Mouse (Mus musculus) adipocyte (in vitro differentiated cells): Measurements from ENCODE around the gene Mxra8.
A peak's percentile ranks its signal among the peaks of the same experiment; 100 is the strongest.

Experiments
- DNase-seq: peaks from one replicate; pipeline ENCODE4 v3.0.0-alpha.2; 2016; ENCODE audit warnings: low spot score

The Mxra8 gene

GRCm38 (mm10) chr4:155839483-155839910 lies at the start of gene Mxra8:
Gene Mxra8, plus strand, starts transcription at chr4:155839680.
- peak; percentile 96 for DNase-seq

GRCm38 (mm10) chr4:155790021-155790489 lies 49.4 kb upstream of the Mxra8 start, which contains the start of gene Ankrd65:
Gene Ankrd65, plus strand, starts transcription at chr4:155790439.
- DNase-seq: peak; percentile 96

GRCm38 (mm10) chr4:155790650-155791161 lies 48.8 kb upstream of the Mxra8 start:
- DNase-seq: no peak

- no peak for DNase-seq
These were observed 48.1 kb upstream of the Mxra8 start for GRCm38 (mm10) chr4:155791240-155791933.

- no peak for DNase-seq
These were observed 45.8 kb upstream of the Mxra8 start for GRCm38 (mm10) chr4:155793730-155794129.

GRCm38 (mm10) chr4:155802075-155802474 lies 37.4 kb upstream of the Mxra8 start:
- no peak for DNase-seq

- DNase-seq: no peak
These were observed 36.6 kb upstream of the Mxra8 start, which contains the start of gene Mrpl20 for GRCm38 (mm10) chr4:155802741-155803339. Gene Mrpl20, plus strand, starts transcription at chr4:155802878.

- peak; percentile 94 for DNase-seq
These were observed 36.0 kb upstream of the Mxra8 start for GRCm38 (mm10) chr4:155803340-155804041.

- no peak for DNase-seq
These were observed 31.6 kb upstream of the Mxra8 start for GRCm38 (mm10) chr4:155807841-155808240.

- peak; percentile 95 for DNase-seq
These were observed 27.4 kb upstream of the Mxra8 start, which contains the start of gene Ccnl2 for GRCm38 (mm10) chr4:155811929-155812664. Gene Ccnl2, plus strand, starts transcription at chr4:155812489.

GRCm38 (mm10) chr4:155812665-155813181 lies 26.8 kb upstream of the Mxra8 start:
- DNase-seq: peak; percentile 72

GRCm38 (mm10) chr4:155817533-155817932 lies 21.9 kb upstream of the Mxra8 start:
- DNase-seq: no peak

GRCm38 (mm10) chr4:155821025-155821424 lies 18.5 kb upstream of the Mxra8 start:
- no peak for DNase-seq

- DNase-seq: no peak
These were observed 16.0 kb upstream of the Mxra8 start for GRCm38 (mm10) chr4:155823443-155823842.

GRCm38 (mm10) chr4:155829866-155830265 lies 9.6 kb upstream of the Mxra8 start:
- DNase-seq: no peak

GRCm38 (mm10) chr4:155830596-155830995 lies 8.9 kb upstream of the Mxra8 start:
- no peak for DNase-seq

GRCm38 (mm10) chr4:155831205-155831766 lies 8.2 kb upstream of the Mxra8 start, which contains the start of gene Aurkaip1:
Gene Aurkaip1, plus strand, starts transcription at chr4:155831272.
- DNase-seq: peak; percentile 91

- DNase-seq: no peak
These were observed 7.6 kb upstream of the Mxra8 start for GRCm38 (mm10) chr4:155831831-155832230.

GRCm38 (mm10) chr4:155832321-155832720 lies 7.2 kb upstream of the Mxra8 start:
- DNase-seq: no peak

- DNase-seq: no peak
These were observed 6.2 kb upstream of the Mxra8 start for GRCm38 (mm10) chr4:155833234-155833633.

- peak; percentile 93 for DNase-seq
These were observed 5.6 kb upstream of the Mxra8 start for GRCm38 (mm10) chr4:155833836-155834235.
